Mouse (Mus musculus) adrenal gland, postnatal 4 days (tissue): ENCODE data around the gene Ntng2. TPM values are rescaled to one million over a fixed set of nuclear protein-coding genes. Genes with fewer than 3 reads are reported as not detected.

Experiments
- DNase-seq, 2 experiments: peaks; one replicate each; pipeline ENCODE4 v3.0.0; 2021 to 2022; ENCODE audit warnings: low spot score in 2 of 2, mixed read lengths in 2 of 2
- total RNA-seq, 2 experiments: library from RNA; stranded (reverse); gene quantifications; 2 replicates each; pipeline ENCODE4 v1.2.3; 2021

Gene Ntng2
- total RNA-seq, 2 experiments from 2014 or later, result 31.5 to 32.3 TPM

DNA sequence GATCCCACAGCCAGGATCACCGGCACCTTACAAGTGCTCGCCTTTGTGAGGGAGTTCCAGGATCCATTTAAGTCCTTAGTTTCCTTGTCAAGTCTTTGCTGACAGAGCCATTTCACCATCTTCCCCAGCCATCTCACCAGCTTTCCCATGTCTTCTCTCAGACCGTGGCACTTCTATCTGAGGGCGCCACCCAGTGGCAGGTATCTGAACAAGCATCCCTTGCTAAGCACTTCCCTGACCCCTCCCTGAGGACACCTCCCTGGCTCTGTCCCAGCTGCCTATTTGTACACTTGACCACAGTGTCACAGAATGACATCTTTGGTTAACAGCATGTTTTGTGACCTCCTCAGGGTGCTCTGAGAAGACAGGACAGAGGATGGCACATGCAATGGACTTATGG lies 15.2 kb downstream of the Ntng2 start:
- DNase-seq, result peak in 1 of 2 experiments; percentile 56

DNA sequence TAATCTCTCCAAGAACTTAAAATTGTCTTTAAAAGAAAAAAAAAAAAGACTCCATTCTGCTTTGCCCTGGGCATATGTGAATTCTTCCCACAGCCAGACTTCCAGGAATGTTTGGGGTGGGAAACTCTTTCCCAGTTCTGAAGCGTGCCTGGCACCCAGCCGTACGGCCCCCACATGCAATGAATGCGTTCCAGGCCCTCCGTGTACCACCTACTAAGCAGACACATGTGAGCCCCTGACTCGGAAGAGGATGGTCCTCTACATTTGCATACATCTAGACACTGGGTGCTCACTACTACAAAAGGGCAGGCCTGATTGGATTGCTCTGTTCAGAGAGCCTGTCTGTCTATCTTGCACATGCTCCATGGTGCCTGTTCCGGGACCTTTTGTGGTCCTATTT lies 17.0 kb downstream of the Ntng2 start:
- DNase-seq, result no peak

DNA sequence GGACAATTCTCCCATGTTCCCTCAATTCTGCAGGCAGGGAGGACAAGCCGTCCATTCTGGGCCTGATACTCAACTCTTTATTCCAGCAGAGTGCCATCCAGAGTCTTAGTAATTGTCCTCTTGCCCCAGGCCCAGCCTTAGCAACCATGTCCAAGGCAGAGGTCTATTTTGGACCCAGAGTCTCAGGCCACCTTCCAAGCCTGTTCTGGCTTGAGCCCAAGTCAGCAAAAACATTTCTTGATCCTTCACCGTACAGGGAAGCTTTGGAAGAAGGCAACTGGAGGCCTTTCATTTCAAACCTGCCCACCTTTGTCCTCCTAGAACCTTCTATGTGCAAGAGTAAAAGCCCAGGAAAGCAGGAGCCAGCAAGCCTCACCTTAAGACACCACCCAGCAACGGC lies 17.8 kb downstream of the Ntng2 start:
- DNase-seq, result no peak

DNA sequence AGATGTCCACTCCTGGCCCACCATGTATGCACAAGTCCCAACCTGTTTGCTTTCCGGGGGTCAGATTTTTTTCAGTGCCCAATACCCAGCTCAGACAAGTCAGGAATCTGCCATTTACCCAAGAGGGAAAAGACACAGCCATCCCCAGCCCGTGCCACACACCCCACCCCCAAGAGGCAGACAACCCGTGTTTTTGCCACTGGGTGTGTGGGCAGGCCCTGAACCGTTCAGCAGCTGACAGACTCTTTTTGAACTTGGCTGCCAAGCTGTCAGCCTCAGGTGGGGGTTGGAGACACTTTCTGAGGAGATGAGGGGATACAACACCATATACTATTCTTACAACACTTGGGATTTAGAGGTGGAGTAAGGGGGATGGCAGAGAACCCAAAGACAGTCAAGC lies 18.8 kb downstream of the Ntng2 start:
- no peak for DNase-seq

DNA sequence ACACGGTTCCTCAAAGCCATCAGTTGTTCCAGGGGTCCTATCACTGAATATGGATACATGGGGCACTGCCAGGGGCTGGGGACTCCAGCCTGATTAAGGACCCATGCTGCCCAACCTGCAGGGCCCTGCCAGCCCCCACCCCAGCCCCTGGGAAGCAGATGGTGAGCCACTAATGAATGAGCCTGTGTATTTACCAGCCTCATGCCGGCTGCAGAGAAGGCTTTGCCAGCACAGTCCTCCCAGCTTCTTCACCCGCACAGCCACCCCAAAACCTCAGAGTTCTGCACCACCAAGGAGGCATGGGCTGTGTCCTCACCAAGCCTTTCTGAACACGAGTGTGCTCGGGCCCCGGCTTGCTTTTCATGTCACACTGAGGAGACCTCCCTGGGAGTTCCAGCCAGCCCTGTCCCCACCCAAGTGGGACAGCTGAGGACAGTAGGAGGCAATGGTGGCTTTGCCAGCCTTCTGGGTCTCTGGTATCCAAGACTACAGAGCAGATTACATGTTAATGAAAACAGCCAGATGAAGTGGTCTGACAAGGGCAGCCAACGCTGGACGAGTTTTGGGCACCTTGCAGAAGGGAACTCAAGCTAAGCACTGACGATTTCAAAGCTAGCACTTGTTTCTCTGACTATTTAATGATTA lies 22.5 kb downstream of the Ntng2 start:
- DNase-seq, result no peak

DNA sequence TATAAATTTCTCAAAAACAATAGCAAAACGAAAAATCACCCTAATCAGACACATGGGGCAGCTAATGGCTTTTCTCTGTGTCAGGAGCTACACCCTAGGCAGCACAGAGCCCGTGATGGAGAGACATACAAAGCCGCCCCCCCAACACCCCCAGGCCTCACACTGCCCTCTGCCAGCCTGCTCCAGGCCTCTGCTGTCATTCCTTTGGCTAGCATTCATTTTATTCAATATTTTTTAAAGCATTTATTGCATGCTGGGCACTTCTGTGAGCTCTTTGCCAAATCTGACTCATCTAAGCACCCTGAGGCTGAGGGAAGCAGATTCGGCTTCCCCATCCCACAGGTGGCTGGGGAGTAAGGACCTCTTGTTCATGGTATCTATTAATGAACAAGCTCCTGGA lies 26.1 kb downstream of the Ntng2 start:
- no peak for DNase-seq

DNA sequence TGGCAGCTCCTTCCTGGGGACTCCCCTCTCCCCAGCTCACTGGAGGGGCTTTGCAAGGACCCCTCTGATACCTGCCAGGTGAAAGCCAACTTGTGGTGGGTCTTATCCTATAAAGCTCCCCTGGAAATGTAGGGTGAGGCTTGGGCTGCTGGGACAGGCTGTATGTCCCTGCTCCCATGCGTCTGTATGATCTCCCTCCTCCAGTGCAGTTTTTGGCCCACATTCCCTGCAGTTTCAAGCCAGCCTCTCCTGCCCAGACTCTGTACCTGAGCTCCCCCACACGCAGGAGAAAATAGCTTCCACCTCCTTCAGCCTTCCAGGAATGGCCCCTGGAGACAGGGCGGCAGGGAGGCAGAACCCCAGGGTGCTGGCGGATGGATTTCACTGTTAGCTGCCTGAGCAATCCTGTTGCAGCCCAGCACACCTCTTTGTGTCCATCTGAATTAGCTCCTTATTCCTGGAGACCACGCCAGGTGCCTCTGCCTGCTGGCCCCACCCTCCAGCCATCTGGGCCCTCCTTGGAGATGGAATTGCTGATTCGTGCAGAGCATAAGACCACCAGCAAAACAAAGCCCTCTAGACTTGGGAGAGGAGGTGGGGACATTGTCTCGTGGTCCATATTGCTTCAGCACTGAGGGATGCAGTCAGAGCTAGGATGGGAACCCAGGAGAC lies 29.1 kb downstream of the Ntng2 start:
- DNase-seq, result no peak

DNA sequence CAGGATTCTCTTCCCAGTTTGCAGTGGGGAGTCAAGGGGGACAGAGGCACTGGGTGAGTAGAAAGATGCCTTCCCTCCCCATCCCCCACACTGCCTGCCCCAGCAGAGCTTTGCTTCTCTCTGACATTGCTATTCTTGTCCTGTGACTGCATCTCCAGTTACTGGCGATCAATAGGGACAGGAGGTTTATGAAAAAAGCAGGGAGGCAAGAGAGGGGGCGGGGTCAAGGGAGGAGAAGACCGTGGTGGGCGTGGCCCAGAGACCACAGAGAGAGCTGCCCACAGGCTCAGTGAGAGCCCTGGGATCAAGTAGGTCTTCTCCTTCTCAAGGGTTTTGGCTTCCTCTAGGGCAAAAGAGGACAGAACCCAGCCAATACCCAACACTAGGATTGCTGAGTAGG lies 30.5 kb downstream of the Ntng2 start:
- no peak for DNase-seq

DNA sequence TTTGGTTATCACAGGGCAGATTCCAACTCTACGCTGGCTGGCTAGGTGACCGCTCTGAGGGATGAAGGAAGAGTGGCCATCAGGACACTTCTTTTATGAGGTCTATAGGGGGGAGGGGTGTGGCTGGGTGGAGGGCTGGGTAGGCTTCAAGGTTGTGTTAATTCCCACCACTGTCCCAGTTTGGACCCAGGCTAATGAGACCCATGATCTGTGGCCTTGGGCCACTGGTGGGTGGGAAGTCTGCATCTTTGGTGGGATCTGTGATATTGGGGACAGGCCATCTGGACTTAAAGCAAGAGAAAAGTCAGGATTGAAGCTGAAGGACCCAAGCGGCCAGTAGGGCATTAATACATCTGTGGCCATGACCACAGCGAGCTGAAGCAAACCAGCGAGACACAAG lies 34.0 kb downstream of the Ntng2 start:
- no peak for DNase-seq

DNA sequence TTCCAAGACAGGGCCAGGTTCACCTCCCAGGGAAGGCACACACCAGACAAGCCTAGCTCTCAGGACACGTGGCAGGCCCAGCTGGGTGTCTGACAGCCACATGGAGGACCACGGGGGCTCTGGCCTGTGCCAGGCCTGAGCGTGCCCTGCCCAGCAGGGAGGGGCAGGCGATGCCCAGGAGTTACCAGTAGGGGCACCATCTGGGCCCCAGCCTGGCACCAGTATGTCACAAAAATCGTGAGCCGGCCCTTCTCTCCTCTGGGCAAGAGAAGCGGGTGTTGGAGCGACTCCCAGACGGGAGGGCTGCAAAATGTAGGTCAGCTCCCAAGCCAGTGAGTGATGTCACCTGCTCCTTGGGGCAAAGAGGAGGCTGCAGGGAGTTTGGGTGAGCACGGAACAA lies 34.9 kb downstream of the Ntng2 start:
- peak; percentile 18 to 42 for DNase-seq

DNA sequence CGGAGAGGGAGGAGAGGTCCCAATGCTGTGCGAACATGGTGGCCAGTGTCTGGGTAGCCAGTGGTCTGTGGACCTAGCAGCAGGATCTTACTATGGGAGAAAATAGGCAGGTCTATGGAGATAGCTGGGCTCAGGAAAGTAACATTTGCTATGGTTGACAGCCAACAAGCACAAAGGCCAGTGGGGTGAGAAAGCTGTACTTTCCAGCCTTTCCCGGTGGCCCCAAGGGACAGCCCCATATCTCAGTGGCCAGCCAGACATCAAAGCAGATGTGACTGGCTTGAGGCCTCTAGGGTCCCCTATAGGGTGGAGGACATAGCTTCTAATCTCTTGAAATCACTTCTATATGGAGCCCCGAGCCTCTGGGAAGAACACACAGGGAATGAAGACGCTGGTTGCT lies 35.8 kb downstream of the Ntng2 start:
- no peak for DNase-seq

DNA sequence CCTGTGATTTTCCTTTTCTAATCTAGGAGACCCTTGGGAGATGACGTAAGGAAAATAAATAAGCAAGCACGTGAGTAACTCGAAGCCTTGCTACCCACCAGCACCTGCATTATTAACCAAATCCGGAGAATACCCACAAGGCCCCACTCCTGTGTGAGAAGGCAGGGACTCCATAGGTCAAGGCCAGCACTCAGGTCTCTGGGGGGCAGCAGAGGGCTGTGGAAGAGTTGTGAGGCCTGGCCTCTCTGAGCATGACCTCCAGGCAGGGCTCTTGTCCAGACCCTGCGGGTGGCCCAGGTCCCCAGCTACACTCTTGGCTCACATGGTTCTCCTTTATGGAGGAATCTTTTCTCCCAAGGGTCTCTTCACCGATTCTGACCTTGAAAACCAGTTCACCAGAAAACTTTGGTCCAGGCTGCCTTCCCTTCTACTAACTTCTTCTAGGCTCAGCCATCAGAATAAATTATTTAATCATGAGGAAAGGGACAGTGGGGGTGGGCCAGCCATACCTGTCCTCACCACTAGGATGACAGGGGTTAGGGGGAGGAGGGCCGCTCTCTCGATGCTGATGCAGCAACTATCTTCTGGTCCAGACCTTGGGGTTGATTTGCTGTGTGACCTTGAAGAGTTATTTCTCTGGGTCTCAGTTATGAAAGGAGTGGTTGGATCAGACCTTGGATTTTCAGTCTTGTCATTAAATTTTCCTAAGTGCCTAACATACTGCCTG lies 36.4 kb downstream of the Ntng2 start:
- DNase-seq, result no peak

DNA sequence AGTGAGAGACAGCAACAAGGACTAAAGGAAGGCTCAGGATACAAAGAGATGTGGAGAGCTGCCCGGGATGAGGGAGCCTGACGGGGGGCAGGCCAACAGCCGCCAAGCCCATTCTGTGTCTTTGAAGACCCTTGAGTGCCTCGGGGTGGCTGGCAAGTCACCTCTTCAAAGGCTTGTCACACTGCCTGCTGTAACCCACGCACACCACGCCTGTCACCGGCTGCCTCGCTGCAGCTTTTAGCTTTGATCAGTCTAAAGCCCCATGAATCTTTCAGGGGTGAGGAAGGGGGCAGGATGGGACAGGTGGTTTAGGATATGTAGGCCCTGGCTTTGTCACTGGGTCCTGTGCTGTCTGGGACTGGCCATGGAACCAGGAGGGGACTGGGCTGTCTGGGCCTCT lies 46.6 kb downstream of the Ntng2 start:
- DNase-seq, result no peak

DNA sequence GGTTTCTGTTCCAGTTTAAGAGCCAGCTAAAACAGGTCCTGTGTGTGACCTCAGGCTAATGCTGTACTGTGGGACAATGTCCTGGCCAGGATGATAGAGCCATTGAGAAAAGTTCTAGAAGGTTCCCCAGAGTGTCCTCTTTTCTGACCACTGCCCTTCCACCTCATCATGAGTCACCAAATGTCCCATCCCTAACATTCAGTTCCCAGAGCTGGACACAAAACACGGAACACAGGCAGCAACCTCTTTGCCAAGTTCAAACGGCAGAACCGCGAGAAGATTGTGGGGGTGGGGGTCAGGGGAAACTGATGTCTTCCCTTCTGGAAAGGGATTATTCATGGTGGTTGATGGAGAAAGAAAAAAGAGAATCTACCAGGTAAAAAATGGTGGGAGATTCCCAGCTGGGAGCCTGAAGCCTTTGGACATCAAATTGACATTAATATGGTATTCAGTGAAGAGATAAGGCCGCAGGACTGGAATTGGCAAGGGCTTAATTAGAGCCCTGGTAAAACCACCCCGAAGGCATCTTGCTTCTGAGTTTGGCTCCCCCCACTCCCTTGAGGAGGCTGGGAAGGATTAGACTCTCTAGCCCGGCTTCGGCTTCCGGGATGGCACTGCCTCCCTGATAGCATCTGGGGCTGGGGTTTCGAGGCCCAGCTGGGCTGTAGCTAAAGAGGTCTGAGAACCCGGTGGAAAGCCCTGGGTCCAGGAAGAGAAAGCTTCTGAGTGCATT lies 51.4 kb downstream of the Ntng2 start:
- DNase-seq, result no peak

DNA sequence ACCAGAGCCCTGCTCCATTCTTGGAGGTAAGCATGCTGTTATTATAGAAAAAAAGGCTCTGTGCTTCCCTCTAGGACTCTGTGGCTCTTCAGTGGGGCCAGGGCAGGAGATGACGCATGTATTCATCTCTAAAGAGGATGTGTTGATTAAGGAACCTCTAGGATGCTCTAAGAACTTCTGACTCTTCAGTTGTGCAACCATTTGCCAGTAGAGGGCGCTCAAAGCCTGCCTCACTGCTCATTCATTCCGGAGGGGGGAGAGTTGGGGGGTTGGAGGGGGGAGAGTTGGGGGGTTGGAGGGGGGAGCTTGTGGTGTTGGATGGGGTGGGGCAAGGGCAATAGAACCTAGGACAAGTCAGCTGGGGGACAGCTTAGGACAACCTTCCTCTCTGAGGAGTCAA lies 52.9 kb downstream of the Ntng2 start:
- no peak for DNase-seq

DNA sequence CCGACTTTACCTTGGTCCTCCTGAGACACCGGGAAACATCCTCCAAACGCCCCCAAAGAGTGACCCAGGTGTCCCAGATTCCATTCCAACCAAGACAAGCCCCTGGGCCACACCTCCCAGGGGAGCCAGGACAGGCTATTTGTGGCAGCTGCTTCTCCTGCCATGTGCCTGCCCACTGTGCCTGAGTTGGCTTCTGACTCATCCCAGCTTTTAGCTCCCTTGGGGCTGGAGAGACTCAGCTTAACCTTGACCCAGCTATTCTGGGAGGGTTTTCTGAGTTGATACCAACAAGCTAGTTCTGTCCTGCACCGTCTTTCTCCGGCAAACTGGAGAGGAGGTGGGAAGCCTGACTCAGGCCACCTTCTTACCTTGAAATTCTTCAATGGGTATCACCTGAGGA lies 54.4 kb downstream of the Ntng2 start:
- DNase-seq, result no peak

DNA sequence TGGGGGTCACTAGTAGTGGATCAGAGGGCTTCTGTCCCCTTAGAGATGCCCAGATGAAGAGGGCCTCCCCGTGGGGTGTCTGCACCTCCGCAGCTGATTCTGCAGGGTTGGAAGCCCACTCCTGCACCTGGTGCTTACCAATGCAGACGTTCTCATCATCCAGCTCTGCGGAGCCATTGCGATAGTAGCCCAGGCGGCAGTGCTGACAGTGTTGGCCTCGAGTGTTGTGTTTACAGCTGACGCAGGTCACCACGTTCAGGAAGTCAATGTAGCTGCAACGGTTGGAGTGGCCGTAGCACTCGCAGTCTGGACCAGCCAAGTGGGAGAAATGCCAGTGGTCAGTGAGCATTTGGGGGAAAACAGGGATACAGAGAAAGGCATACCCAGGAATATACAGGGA lies 56.0 kb downstream of the Ntng2 start:
- DNase-seq, result no peak

DNA sequence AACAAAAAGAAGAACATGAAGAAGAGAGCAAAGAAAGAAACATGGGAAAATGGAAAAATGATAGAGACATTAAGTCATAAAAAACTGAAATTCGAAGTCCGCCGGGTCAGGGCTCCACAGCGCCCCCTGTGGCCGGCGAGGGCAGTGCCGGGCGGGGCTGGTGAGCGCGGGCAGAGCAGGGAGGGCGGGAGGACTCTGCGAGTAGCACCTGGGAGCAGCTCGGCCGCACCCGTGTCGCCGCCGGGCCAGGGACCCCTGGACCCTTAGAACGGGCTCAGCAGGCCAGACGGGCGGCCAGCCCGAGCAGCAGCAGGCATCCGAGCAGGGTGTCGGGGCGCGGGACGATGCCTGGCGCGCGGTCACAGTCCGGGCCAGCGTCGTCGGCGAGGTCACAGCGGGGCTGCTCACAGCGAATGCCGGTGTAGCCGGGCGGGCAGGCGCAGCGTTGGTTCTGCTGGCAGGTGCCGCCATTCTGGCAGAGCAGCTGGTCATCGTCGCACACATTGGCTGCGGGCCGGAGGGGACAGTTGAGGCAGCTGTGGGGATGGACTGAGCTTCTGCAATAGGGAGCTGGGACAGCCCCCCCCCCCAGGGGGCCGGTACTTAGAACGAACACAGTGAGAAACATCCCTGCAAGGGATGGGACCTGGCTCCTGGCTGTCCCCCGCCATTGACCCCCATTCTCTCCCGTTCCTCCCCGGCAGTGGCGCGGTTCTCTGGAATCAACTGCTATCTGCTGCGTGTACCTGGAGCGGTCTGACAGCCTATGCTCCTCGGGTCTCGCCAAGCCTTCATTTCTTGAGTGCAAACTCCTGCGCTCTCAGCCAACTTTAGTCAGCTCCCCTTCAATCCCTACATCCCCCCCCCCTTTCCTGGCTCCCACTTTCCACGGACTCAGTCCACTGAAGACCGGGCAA lies 58.0 kb downstream of the Ntng2 start:
- DNase-seq, result peak; percentile 61 to 77

DNA sequence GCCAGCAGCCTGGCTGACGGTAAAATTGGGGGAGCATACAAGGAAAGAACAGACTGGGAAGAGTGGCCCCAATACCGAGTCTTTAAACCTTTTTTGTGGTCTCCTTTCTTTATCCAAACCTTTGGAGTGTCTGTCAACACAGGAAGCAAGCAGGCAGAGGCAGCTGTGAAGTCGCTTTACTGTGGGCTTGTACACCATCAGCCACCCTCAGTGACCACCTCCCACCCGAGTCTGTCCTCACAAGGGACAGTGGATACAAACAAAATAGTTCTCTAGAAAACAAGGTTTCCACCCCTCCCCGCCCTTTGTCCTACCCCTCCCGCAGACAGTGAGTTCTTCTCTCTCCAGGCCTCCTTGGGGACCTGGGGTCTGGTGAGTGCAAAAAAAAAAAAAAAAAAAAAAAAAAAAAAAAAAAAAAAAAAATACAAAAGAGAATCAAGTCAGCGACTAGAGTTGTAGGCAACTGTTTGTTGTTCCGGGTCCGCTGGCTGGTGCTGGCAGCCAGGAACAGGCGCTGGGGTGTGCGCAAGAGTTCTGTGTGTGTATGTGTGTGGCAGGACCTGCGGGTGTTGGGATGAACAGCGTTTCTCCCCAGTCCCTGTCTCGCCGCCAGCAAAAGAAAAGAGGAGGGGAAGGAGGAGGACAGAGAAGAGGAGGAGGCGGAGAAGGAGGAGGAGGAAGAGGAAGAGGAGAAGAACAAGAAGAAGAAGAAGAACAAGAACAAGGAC lies 58.8 kb downstream of the Ntng2 start:
- no peak for DNase-seq

DNA sequence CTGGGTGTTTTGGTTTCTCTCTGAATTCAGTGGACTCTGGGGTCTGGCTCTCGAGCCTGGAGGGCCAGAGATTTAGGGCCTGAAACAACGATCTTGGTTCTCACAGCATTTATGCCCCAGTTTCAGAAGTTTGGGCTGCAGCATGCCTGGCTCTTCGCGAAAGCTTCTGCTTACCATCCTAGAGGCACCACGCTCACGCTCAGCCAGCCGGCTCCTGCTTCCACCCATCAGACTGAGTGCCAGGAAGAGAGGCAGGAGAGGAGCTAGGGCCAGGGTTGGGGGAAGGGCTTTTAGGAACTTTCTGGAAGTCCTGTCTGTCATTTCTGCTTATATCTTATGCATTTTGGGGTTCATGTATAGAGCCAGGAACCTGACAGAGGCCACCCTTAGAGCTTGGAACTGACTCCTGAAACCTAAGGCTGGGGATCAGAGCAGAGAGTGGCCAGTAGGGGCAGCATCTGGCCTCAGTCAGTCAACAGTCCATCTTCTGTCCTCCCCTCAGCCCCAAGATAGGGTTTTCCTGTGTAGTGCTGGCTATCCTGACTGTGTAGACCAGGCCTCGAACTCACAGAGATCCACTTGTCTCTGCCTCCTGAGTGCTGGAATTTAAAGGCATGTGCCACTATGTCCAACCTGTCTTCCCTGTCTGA lies 60.1 kb downstream of the Ntng2 start:
- no peak for DNase-seq
